Comparison of ENCODE assay signal across 32 mouse cellular contexts in genomic region chr2:104472056-104472455, GRCm38 (mm10). TPM values are rescaled to one million over a fixed set of nuclear protein-coding genes. Genes with fewer than 3 reads are reported as not detected.
DNase-seq lines count a peak whose midpoint lies in the region; ATAC-seq and TF ChIP-seq lines count a peak whose summit lies in the region.
"Had no signal": no experiment of that assay in that cellular context is flagged by ENCODE, and none has a peak within 500 bp of the region (broad histone marks: within the 10 kb centered on the region; RNA-seq: fewer than 3 reads in every experiment).

No protein-coding gene starts in this region.

- no peak for TF ChIP-seq EP300 in heart, postnatal 0 days (IDR thresholded peaks at IDR 0.05; ENCODE audit: low read depth)

- TF ChIP-seq CTCF in heart, postnatal 0 days (IDR thresholded peaks at IDR 0.05; ENCODE audit: low read depth) = no peak
- no peak for TF ChIP-seq CTCF in midbrain, postnatal 0 days (IDR thresholded peaks at IDR 0.05)

- H3K4me2 ChIP-seq in heart, postnatal 0 days (ENCODE audit: low read depth, low read length) = no peak overlapping the region
- no peak overlapping the region for H3K4me2 ChIP-seq in midbrain, embryonic 11.5 days
- H3K4me2 ChIP-seq in midbrain, postnatal 0 days (ENCODE audit: low read depth, low read length, poor library complexity, severe bottlenecking) = no peak overlapping the region
- H3K4me2 ChIP-seq: embryonic facial prominence, embryonic 15.5 days; forebrain, embryonic 12.5 days; intestine, embryonic 15.5 days; limb, embryonic 12.5 days; liver, embryonic 11.5 days; lung, embryonic 15.5 days; neural tube, embryonic 13.5 days had no signal

- 0 out of 2 replicates have a peak overlapping the region, but pooled peaks have one; percentile 11 for H3K27ac ChIP-seq in heart, embryonic 10.5 days
- H3K27ac ChIP-seq in heart, postnatal 0 days (ENCODE audit: low read depth) = peak overlapping the region; percentile 96
- no peak overlapping the region for H3K27ac ChIP-seq in midbrain, embryonic 11.5 days (ENCODE audit: low read depth, low read length)
- no peak overlapping the region for H3K27ac ChIP-seq in midbrain, postnatal 0 days (ENCODE audit: low read depth, low read length)
- H3K27ac ChIP-seq: embryonic facial prominence, embryonic 10.5 days; embryonic facial prominence, embryonic 15.5 days; forebrain, embryonic 12.5 days; hindbrain, embryonic 10.5 days; hindbrain, postnatal 0 days; intestine, embryonic 15.5 days; limb, embryonic 12.5 days; lung, embryonic 15.5 days; midbrain, embryonic 10.5 days; neural tube, embryonic 13.5 days had no signal

- H3K9ac ChIP-seq in heart, postnatal 0 days (replicated peaks; ENCODE audit: low read depth, low read length) = no peak overlapping the region
- no peak overlapping the region for H3K9ac ChIP-seq in midbrain, embryonic 11.5 days (ENCODE audit: low read length)
- H3K9ac ChIP-seq in midbrain, postnatal 0 days (replicated peaks; ENCODE audit: low read length, poor library complexity, severe bottlenecking) = no peak overlapping the region
- H3K9ac ChIP-seq: embryonic facial prominence, embryonic 15.5 days; forebrain, embryonic 12.5 days; forebrain, postnatal 0 days; intestine, embryonic 15.5 days; limb, embryonic 12.5 days; lung, embryonic 15.5 days; neural tube, embryonic 13.5 days had no signal

- no peak overlapping the region for H3K4me3 ChIP-seq in heart, embryonic 10.5 days
- no peak overlapping the region for H3K4me3 ChIP-seq in heart, postnatal 0 days (ENCODE audit: low read depth, low read length)
- H3K4me3 ChIP-seq in midbrain, embryonic 11.5 days (ENCODE audit: low read depth, low read length) = no peak overlapping the region
- H3K4me3 ChIP-seq in midbrain, postnatal 0 days (ENCODE audit: low read depth, low read length) = no peak overlapping the region
- H3K4me3 ChIP-seq: embryonic facial prominence, embryonic 10.5 days; embryonic facial prominence, embryonic 15.5 days; forebrain, embryonic 12.5 days; hindbrain, embryonic 10.5 days; intestine, embryonic 15.5 days; limb, embryonic 12.5 days; lung, embryonic 15.5 days; midbrain, embryonic 10.5 days; myocyte; neural tube, embryonic 13.5 days had no signal

- WGBS in heart, embryonic 10.5 days = 88% methylated on average over 6 of the region's 6 CpGs
- 58% methylated on average over 6 of the region's 6 CpGs for WGBS in heart, postnatal 0 days
- 93% methylated on average over 6 of the region's 6 CpGs for WGBS in midbrain, embryonic 11.5 days
- 88% methylated on average over 6 of the region's 6 CpGs for WGBS in midbrain, postnatal 0 days

- H3K9me3 ChIP-seq in heart, embryonic 10.5 days = no peaks in the 10 kb centered on the region
- H3K9me3 ChIP-seq in heart, postnatal 0 days (replicated peaks; ENCODE audit: control insufficient read depth, low read length) = no peaks in the 10 kb centered on the region
- H3K9me3 ChIP-seq in midbrain, embryonic 11.5 days (ENCODE audit: control insufficient read depth, low read length) = no peaks in the 10 kb centered on the region
- no peaks in the 10 kb centered on the region for H3K9me3 ChIP-seq in midbrain, postnatal 0 days (ENCODE audit: low read length)
- H3K9me3 ChIP-seq: embryonic facial prominence, embryonic 10.5 days; embryonic facial prominence, embryonic 15.5 days; forebrain, embryonic 12.5 days; hindbrain, embryonic 10.5 days; intestine, embryonic 15.5 days; limb, embryonic 12.5 days; lung, embryonic 15.5 days; midbrain, embryonic 10.5 days; neural tube, embryonic 13.5 days had no signal

- peaks cover 28% of the 10 kb centered on the region for H3K4me1 ChIP-seq in heart, embryonic 10.5 days
- H3K4me1 ChIP-seq in heart, postnatal 0 days (ENCODE audit: control insufficient read depth, insufficient read depth) = peaks cover 26% of the 10 kb centered on the region
- H3K4me1 ChIP-seq in midbrain, embryonic 11.5 days (ENCODE audit: control insufficient read depth, insufficient read depth, low read length) = no peaks in the 10 kb centered on the region
- 0 out of 2 replicates have a peak, but pooled peaks cover 4% of the 10 kb centered on the region for H3K4me1 ChIP-seq in midbrain, postnatal 0 days (ENCODE audit: insufficient read depth, low read length)
- H3K4me1 ChIP-seq: embryonic facial prominence, embryonic 15.5 days; forebrain, embryonic 12.5 days; hindbrain, embryonic 10.5 days; midbrain, embryonic 10.5 days had no signal

- intact Hi-C loops in heart, postnatal 14 days (cut with DNase I) = no loop called here

- no peaks in the 10 kb centered on the region for H3K27me3 ChIP-seq in heart, embryonic 10.5 days (ENCODE audit: insufficient read depth, poor library complexity, severe bottlenecking)
- H3K27me3 ChIP-seq in heart, postnatal 0 days (ENCODE audit: control insufficient read depth, insufficient read depth, low read length) = no peaks in the 10 kb centered on the region
- no peaks in the 10 kb centered on the region for H3K27me3 ChIP-seq in midbrain, embryonic 11.5 days (ENCODE audit: control insufficient read depth, insufficient read depth, low read length)
- no peaks in the 10 kb centered on the region for H3K27me3 ChIP-seq in midbrain, postnatal 0 days (ENCODE audit: insufficient read depth, low read length)
- H3K27me3 ChIP-seq: CH12.LX; embryonic facial prominence, embryonic 15.5 days; forebrain, embryonic 12.5 days; intestine, embryonic 15.5 days; limb, embryonic 12.5 days; lung, embryonic 15.5 days; neural tube, embryonic 13.5 days had no signal

- ATAC-seq in heart, postnatal 0 days (ENCODE audit: insufficient read depth, low read depth) = no peak
- ATAC-seq in midbrain, embryonic 11.5 days (ENCODE audit: low FRiP score) = no peak
- ATAC-seq in midbrain, postnatal 0 days (ENCODE audit: low FRiP score) = no peak
- ATAC-seq: activated CD4-positive, CD25-positive, alpha-beta regulatory T cell, adult 4 months; forebrain, postnatal 0 days; hindbrain, postnatal 0 days; intestine, embryonic 15.5 days; midbrain, embryonic 16.5 days had no signal

- peaks cover 13% of the 10 kb centered on the region for H3K36me3 ChIP-seq in heart, embryonic 10.5 days
- H3K36me3 ChIP-seq in heart, postnatal 0 days (replicated peaks; ENCODE audit: control insufficient read depth, insufficient read depth, low read length) = peaks cover 11% of the 10 kb centered on the region; the same call in 1 of the 2 replicates
- no peaks in the 10 kb centered on the region for H3K36me3 ChIP-seq in midbrain, embryonic 11.5 days (ENCODE audit: control insufficient read depth, insufficient read depth, low read length)
- H3K36me3 ChIP-seq in midbrain, postnatal 0 days (ENCODE audit: insufficient read depth, low read length) = no peaks in the 10 kb centered on the region
- H3K36me3 ChIP-seq: forebrain, embryonic 12.5 days; intestine, embryonic 15.5 days; neural tube, embryonic 13.5 days had no signal

- DNase-seq in cerebellum, postnatal 10 days = peak; percentile 29 to 57
- DNase-seq in cerebellum, adult 11 months = no peak
- DNase-seq in heart, embryonic 10.5 days (ENCODE audit: low spot score) = no peak
- DNase-seq in heart, postnatal 14 days = no peak
- DNase-seq in heart, postnatal 0 days (ENCODE audit: low spot score) = no peak
- no peak for DNase-seq in heart, adult 18-20 months
- peak; percentile 56 for DNase-seq in midbrain, embryonic 11.5 days (ENCODE audit: low spot score, missing footprints)
- DNase-seq in midbrain, postnatal 0 days (ENCODE audit: low spot score) = no peak
- DNase-seq: adrenal gland, adult 2 months; adrenal gland, postnatal 36 days; cerebellum, adult 2 months; forebrain, postnatal 0 days; kidney, adult 2 months; kidney, postnatal 36 days; layer of hippocampus, postnatal 36 days; thymus, adult 2 months; thymus, postnatal 4 days had no signal

RNA-seq across cellular contexts. Expression of gene Hipk3, which starts 22.2 kb away (rescaled TPM):
- 34.2 and 48.1 TPM in 2 replicates for polyA plus RNA-seq in heart, embryonic 10.5 days (2016; fragmentation: Nextera tagmentation; extraction: Ambion mirVana)
- 100 to 1,000 TPM; 178 to 179 TPM for total RNA-seq in heart, postnatal 14 days (2021)
- 209 and 213 TPM in 2 replicates for total RNA-seq in heart, postnatal 0 days (2014; rRNA removed; ENCODE audit: low replicate concordance)
- 26.3 and 29.7 TPM in 2 replicates for polyA plus RNA-seq in heart, postnatal 0 days (2015; fragmentation: Nextera tagmentation; extraction: Ambion mirVana)
- 100 to 1,000 TPM; 209 to 220 TPM for total RNA-seq in heart, adult 18-20 months (2021)
- polyA plus RNA-seq in midbrain, embryonic 11.5 days (2014; fragmentation: Nextera tagmentation; extraction: Ambion mirVana) = 10.7 and 11.3 TPM in 2 replicates
- 43.7 and 44.2 TPM in 2 replicates for total RNA-seq in midbrain, postnatal 0 days (2014; rRNA removed)
- polyA plus RNA-seq in midbrain, postnatal 0 days (2015; fragmentation: Nextera tagmentation; extraction: Ambion mirVana) = 5.3 and 5.8 TPM in 2 replicates

Comparison
In these comparisons a context has a peak if more than half of its experiments do, and no peak if none do; other contexts are left out.
1. DNase-seq: peak in cerebellum, postnatal 10 days (2 of 2) and midbrain, embryonic 11.5 days (single experiment); none in cerebellum, adult 11 months (single experiment), heart, embryonic 10.5 days (single experiment), heart, postnatal 14 days (0 of 2), heart, postnatal 0 days (single experiment), heart, adult 18-20 months (0 of 2) and midbrain, postnatal 0 days (single experiment).
2. H3K27ac ChIP-seq: peak in heart, embryonic 10.5 days (single experiment) and heart, postnatal 0 days (single experiment); none in midbrain, embryonic 11.5 days (single experiment) and midbrain, postnatal 0 days (single experiment).